Comparison of ENCODE assay signal across 16 mouse cellular contexts in genomic region chr2:114275536-114275935, GRCm38 (mm10).
"Had no signal": no experiment of that assay in that cellular context is flagged by ENCODE, and none has a peak within 500 bp of the region (broad histone marks: within the 10 kb centered on the region; RNA-seq: fewer than 3 reads in every experiment).

No protein-coding gene starts in this region.

- H3K27ac ChIP-seq: left cerebral cortex, adult 2 months; liver, embryonic 13.5 days; neural tube, embryonic 15.5 days had no signal

- H3K9me3 ChIP-seq: liver, embryonic 13.5 days; neural tube, embryonic 15.5 days had no signal

- H3K27me3 ChIP-seq: liver, embryonic 13.5 days; neural tube, embryonic 15.5 days had no signal

- H3K4me3 ChIP-seq: left cerebral cortex, adult 2 months; liver, embryonic 13.5 days; myocyte; neural tube, embryonic 15.5 days had no signal

- H3K4me2 ChIP-seq: liver, embryonic 13.5 days; midbrain, embryonic 11.5 days; neural tube, embryonic 15.5 days had no signal

- H3K36me3 ChIP-seq: liver, embryonic 13.5 days; neural tube, embryonic 15.5 days had no signal

- H3K9ac ChIP-seq: liver, embryonic 13.5 days; neural tube, embryonic 15.5 days had no signal

- DNase-seq: kidney, adult 11 months; kidney, adult 8-10 months; kidney, postnatal 14 days; kidney, postnatal 4 days; layer of hippocampus, postnatal 36 days; liver, embryonic 13.5 days; lung, adult 2 months; lung, postnatal 14 days; lung, postnatal 4 days; midbrain, embryonic 14.5 days; thymus, adult 18-20 months; thymus, postnatal 36 days had no signal

- H3K4me1 ChIP-seq: liver, embryonic 13.5 days; neural tube, embryonic 15.5 days had no signal
